Mouse (Mus musculus): ENCODE results near the gene 2410131K14Rik.
A peak's percentile ranks its signal among the peaks of the same experiment; 100 is the strongest.

Gene 2410131K14Rik

DNA sequence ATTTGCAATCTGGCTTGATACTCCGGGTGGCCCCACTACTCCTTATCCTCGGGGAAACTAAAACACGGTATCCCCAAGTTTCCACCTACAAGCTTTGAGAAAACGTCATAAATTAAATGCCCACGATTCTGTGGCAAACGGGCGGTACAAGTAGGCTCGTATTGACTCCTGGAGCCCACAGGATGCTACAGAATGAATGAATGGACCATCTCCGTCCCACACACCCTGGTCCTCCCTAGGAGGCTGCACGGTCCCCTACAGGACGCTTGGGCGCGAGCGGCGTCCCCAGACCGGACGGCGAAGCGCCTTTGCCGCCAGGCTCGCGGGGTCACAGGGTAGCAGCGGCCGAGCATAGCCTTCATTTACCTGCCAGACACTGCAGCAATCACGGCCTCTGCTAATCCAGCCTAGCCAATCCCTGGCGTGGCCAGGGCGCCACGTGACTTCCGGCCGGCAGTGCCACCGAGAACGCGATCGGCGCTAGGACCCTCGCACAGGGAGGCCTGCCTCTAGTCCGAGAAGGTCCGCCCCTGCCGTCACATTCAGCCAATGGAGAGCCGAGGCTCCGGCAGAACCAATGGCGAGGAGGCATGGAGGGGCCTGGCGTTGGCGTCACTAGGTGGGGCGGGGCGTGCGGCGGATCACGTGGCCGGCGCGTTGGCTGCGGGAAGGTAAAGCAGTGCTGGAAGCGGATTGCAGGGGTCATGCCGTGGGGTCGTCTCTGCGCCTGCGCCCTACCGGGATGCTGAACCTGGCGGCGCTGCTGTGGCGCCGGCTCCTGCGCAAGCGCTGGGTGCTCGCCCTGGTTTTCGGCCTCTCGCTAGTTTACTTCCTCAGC is at the start of gene 2410131K14Rik, which contains the start of gene Rnft2:
Gene 2410131K14Rik, plus strand, starts transcription at position 622 of the 838 bp plus-strand sequence.
Gene Rnft2, minus strand, starts transcription at position 511 of the 838 bp plus-strand sequence.
- peak; percentile 99 for DNase-seq

DNA sequence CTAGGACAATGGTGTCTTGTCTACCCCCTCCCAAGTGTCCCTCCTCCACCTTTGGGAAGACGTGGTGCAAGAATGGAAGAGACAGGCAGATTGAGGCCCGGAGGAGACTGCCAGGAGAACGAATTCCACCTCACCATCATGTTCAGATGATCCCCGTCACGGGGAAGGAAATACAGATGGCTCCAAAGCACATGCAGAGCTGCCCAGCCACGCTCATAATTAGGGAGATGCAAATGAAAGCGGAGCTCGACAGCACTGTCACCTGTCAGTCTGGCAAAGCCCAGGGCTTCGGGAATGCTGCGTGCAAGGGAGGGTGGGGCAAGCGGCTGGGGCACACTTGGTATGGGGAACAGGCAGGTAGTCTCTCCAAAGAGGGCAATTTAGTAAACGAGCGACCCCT is 47.6 kb upstream of the 2410131K14Rik start:
- no peak for DNase-seq

DNA sequence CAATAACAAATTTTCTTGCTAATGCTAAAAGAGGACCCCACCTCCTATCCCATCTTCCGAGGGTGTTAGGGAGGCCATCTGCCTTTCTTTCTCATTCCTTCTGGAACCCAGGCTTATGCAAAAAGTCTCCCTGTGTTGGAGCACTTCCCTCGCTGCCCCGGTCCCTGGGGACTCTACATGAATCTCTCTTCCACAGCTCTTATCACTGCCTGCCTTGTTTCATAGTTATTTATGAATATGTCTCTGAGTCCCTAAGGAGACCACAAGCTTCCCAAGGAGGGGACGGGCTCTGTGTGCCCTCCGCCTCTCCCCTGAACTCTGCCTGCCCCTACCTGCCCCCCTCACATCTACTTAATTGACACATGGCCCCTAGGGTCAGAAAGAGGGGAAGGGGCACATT is 45.4 kb upstream of the 2410131K14Rik start:
- no peak for DNase-seq

DNA sequence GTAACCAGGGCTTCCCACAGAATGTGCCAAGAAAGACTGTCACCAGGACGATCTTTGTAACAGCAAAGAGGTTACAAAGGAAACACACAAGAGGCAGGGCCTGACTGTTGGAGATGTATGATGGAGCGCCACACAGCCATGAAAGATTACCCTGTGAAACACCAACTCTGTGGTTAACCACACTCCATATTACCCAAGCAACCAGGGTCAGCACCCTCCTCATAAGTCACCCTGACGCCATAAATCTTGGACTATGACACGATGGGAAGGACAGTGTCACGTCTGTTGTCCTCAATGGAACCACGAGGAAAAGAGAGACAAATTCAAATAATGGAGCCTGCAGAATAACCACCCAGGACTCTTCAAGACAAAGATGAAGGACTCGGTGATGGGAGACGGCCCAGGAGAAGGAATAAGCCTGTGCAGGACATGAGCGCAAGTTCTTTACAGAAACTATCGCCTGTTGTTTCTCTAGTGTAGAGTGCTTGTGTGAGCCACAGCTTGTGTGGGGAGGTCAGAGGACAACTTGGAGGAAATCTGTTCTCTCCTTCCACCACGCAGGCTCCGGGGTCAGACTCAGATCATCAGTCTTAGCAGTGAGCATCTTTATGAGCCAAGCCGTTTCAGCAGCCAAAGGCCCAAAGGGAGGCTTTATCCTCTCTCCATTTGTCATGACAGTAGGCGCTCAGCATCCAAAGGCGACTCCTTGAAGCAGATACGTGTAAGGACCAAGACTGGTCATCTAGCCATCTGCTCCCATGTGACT is 40.2 kb upstream of the 2410131K14Rik start:
- DNase-seq = no peak

DNA sequence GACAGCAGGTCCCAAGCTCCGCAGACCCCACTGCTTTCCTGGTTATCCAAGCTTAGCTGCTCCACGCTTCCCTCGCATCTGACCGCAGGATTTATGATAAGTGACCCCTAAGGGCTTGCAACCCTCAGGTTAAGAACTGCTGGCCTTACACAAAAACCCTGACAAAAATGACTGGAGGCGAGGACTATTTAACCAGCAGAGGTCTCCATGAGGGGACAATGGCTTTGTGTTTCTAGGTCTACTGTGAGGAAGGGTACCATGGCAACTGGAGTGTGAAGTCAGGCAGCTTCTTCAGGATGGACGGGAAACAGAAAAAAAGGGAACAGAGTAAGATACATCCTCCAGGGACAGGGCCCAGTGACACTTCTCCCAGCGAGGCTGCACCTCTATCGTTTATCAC is 39.2 kb upstream of the 2410131K14Rik start:
- no peak for DNase-seq

DNA sequence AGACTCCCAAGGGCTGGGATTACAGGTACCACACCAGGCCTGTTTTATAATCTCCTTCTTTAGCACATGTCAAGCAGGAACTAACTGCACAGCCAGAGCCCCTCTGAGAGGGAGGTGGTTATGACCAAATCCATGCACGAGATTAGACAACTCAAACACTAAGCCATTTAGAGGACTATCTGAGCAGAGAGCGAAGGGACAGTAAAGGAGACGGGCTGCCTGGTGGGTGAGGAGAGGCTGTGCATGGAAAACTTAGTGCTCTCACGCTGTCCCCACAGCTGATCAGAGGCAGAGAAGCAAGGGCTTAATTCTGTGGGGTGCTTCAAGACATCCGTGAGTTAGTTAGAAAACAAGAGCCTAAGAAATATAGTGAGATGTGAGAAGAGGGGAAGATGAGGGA is 31.0 kb upstream of the 2410131K14Rik start:
- DNase-seq = no peak

DNA sequence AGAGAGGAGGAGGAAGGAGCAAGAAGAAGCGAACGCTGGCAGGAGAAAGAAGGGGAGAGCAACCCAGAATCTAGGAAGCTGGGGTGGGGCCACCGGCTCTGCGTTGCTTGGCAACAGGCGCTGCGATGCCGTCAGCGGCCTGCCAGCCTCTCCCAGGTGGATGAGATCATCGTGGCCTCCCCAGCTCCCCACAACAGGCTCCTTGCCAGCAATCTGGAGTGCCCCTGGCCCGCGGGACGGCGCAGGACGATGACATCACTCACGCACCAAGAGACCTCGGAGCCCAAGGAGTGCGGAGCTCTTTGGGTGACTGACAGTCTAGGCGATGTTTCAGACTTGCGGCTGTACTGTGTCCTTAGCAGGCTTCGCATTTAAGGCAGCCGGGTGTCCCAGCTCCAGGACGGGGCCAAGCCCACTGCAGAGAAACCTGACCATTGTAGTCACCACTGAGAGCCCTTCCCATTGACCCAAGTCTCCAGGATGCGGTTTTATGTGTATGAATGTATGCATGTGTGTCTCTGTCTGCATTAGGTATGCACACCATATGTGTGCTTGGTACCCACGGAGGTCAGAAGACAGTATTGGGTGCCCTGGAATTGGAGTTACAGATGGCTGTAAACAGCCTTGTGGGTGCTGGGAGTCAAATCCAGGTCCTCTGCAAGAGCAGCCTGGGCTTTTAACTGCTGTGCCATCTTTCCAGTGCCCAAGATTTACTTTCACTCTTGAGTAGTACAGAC is 30.4 kb upstream of the 2410131K14Rik start:
- peak; percentile 90 for DNase-seq

DNA sequence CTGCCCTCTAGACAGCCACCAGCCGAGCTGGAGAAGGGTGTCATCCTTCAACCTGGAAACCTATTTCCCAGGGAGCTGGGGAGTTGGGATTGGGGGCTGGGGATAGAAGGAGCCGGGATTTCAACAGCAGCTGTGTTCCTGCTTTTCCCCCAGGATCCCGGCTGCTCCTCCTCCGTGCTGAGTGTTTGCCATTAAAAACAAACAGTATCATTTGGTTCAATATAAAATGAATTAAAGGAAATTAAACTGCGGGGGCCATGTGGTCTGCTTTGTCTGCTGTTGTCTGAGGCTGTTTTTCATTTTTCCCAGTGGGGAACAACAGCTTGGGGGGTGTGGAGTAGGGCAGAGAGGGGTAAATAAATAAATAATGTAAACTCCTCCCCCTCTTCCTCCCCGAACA is 27.6 kb upstream of the 2410131K14Rik start:
- no peak for DNase-seq

DNA sequence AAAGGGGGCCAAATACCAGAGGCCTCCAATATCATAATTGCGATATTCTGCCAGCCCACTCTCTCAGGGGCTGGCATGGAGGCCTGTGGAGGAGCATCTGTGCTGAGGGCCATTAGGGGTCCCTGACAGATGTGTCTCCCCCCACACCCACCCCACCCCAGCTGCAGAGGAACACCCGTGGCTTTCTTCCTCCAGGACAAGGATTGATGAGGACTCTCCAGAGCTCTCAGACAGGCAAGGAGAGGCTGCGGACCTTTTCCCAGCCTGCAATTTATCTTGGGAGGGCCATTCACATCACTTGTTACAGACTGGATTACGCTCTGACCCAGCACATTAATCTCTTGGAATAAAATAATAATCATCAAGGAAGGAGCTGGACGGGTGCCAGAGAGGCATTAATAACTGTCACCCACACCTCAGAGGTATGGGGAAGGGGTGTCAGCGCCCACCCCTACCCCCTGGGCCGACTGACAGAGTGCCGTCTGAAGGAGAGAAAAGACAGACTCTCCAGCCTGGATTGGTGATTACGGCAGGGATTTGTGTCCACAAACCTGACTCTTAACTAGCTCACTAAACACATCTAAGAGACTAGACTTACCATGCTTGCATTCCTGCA is 21.8 kb upstream of the 2410131K14Rik start:
- no peak for DNase-seq

DNA sequence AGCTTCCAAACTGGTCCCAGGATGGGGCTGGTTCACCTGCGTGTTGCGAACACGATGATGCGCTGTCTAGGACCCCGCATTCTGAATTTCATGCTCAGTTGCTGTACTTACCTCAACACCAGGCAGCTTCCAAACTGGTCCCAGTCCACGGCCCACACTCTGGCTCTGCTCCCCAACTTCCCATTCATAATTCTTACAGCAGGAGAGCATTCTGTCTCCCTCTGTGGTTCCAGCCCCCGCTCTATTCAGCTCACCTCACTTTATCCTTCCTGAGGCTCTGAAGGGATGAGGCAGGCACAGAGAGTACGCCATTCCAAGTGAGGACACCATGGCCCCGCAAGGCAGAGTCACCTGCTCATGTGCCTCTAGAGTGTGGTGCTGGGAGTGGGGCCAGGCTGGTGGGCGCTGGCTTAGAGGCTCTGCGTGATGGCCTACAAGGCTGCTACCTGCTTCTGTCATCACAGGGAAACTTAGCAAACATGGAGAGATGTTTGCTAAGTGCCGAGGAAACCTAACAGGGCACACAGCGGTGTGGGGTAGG is 14.9 kb upstream of the 2410131K14Rik start:
- DNase-seq = no peak

DNA sequence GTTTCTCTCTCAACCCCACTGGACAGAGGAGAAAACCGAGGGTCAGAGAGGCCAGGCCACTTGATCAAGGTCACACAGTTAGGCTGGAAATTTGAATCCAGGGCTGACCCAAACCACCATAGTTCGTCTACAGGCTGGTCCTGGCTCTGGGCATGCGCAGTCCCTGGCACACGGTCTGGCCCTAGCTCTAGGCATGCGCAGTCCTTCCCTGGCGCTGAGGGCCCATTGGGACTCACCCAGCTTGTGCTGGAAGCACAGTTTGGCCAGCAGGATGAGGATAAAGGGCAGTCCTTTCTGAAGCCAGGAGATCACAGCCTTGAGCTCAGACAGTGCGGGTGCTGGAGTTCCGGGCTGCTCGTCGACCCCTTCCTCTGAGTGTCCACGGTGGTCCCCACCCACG is 8.1 kb upstream of the 2410131K14Rik start:
- peak; percentile 68 for DNase-seq

DNA sequence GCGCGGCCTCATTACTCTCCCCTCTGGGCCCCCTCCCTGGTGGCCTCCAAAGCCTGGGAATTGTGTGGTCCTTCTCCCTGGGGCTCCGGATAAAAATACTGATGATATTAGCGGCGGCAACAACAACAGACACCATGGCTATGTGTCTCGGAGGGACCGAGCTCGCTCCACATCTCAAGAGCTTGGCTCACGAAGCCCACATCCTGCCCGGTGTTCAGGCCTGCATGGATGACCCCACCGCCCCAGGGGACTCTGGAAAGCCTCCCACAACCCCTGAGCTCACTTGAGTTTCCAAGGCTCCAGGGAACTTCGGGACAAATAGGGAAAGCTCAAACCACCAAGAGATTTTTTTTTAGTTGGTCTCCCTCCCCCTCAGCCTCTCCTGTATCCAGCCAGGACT is 5.4 kb upstream of the 2410131K14Rik start:
- DNase-seq = no peak

DNA sequence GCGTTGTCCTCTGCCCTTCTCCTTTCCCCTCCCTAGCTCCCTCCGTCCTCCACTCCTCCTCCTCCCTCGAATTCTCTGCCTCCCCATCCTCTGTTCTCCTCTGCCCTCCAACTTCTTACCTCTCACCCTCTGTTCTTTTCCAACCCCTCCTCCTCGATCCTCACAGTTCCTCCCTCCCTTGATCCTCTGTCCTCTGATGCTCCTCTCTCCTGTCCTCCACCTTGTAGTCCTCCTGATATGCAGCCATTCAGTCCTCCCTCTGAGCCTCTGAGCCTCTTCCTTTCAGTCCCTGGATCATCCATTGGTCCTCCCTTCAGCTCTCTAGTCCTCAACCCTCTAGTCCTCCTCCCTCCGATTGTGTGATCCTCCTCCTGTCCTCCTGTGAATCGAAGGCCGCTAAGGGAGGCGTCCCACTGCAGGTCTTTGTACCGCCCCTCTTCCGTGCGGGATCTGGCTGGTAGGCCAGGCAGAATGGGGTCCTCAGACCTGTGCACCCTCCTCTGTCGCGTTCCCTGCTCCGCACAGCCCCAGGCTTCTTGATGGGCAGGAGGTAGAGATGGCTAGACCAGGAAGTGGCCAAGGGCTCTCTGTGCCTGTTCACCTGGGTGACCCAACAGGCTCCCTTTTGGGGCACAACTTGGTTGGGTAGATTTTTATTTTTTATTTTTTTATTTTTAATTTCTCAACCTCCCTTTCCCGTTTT is 730 bp downstream of the 2410131K14Rik start:
- DNase-seq = peak; percentile 33

DNA sequence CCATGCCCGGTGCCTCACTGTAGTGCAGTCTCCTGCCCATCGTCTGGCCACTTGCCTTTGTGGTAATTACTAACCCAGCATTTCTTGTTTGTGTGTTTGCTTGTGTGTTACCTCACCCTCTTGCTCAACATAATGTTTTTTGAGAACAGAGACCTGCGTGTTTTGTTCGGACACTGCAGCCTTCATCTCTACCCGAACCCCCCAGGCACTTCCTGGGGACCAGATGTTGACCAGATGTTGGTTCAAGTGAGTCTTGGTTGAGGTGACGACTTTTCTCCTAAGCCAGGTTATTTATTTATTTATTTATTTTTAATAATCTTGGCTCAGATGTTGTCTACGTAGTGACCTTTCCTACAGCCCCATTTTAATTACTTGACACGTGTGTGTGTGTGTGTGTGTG is 2.4 kb downstream of the 2410131K14Rik start:
- DNase-seq = no peak

DNA sequence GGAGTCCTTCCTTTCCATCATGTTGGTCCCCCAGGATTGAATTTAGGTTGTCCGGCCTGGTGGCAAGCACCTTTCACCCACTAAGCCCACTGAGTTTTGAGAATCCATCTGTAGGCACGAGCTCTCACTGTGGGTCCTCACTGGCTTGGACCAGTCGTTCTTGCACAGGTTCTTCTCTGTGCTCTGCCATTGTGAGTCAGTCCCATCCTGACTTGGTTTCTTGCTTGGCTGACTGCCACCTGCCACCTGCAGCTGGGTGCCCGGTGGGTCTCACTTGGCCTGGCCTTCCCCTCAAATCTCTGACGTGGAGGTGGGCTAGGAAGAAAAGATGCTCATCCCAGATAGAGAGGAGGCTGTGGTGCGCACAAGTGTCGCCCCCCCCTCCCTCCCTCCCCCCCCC is 6.0 kb downstream of the 2410131K14Rik start:
- DNase-seq = no peak

DNA sequence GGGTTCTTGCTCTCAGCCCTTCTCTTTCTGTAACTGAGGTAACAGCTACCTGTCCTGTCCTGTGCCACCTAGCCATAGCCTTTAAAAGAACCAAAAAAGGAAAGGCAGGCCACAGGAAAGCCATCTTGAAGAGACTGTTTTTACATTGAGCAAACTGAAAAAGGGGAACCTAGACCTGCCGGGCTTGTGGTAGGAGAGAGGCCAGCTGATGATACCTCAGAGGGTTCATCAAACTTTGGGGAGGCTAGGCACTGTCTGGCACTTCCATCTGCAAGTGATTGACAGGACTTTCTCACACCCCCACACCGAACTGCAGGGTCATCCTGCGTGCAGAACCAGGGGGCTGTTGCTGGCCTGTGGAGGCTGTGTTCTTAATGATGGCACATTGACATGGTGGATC is 8.5 kb downstream of the 2410131K14Rik start:
- DNase-seq = no peak

DNA sequence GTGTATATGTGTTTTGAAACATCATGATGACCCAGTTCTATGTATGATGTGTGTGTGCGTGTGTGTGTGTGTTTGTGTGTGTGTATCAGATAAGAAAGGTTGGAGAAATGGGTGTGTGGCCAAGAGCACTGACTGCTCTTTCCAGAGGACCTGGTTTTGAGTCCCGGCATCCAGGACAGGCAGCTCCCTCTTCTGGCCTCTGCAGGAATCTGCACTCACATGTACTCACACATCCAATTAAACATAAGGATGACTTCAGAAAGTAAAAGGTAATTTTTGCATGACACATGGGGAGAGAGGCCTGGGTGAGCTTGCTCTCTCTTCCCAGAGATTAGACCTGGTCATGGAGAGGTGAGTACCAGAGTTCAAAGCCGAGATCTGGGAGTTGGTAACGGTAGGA is 12.0 kb downstream of the 2410131K14Rik start:
- no peak for DNase-seq

DNA sequence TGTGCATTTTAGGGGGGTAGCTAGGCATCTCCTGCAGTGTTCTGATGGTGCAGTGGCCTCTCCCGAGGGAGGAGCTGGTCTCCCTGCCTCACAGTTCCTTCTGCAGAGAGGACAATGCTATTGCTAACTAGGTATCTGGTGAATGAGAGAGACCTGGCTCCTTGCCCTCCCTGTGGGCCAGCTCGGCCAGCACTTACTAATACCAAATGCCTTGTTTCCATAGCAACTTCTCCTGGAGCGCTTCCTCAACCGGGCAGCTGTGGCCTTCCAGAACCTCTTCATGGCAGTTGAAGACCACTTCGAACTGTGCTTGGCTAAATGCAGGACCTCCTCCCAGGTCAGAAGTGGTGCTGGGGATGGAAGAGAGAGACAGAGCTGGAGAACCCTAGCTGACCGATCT is 14.1 kb downstream of the 2410131K14Rik start:
- peak; percentile 53 for DNase-seq

DNA sequence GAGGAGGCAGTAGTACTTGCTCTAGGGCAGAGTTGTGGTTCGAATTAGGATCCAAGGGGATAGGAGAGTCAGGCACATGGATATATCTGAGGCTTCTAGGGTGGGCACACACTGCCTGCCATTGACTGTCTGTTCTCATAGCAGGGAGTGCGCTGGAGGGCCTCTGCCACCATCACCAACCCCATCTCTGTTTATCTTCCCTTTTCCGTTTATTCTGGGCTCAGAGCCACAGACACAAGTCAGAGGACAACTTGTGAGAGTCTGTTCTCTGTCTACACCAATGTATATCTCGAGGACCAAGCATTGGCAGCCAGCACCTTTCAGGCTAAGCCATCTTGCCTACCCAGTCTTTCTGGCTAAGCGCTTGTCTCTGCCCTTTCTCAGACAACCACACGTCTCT is 14.6 kb downstream of the 2410131K14Rik start:
- DNase-seq = no peak

DNA sequence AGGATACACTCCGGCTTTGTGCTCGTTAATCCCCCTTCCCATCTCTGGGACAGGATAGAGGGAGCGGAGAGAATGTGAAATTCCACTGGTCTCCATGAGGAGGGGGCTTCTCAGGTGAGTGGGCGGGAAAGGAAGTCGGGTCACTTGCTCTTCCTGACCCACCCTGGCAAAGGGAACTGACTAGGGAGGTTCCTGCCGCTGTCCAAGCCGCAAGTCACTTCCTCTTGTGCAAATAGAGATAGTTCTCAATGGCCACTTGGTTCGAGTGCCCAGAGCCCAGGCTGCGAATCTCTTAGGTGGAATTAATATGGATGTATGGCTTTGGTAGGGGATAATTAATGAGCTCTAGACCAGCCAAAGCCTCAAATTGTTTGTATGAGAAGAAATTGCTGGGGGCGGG is 15.0 kb downstream of the 2410131K14Rik start:
- DNase-seq = no peak

DNA sequence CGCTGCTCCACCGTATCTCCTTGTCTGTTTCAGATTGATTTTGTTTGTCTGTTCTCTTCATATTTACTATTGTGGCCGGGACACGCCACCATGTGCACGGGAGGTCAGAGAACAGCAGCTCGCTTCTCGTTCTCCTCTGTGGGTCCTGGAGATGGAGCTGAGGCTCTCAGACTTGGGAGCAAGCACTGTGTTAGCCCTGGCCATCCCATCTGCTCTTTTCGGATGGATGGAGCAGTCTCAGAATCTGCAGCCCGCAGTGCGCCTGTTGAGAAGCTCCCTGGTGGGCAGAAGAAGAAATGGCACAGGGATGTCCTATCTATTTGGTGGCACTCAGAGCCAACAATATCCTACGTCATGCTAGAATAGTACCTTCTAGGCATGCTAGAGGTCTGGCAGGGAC is 15.6 kb downstream of the 2410131K14Rik start:
- peak; percentile 39 for DNase-seq

DNA sequence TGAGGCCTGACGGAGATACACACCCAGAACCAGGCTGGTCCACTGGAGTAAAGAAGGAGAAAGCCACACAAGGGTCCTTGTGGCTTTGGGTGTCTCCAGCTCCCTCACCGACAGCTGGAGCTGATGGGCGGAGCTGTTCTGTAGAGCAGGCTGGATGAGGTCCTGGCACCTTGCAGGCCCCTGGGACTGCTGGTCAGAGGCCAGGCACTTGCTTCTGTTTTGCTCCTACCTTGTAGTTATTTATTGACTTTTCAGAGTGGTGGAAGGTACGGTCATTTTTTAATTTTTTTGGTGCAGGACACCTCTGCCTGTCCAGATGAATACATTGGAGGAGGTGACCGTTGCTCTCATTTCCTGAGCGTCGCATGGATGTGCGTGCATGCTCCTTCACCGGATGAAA is 16.2 kb downstream of the 2410131K14Rik start:
- no peak for DNase-seq
